Mouse (Mus musculus): ENCODE data around the gene Cd81. TPM values are rescaled to one million over a fixed set of nuclear protein-coding genes. Genes with fewer than 3 reads are reported as not detected.

The Cd81 gene
- total and polyA plus RNA-seq, 3 experiments: 105 to 133 TPM; not detected in 1

GRCm38 (mm10) chr7:143004727-143005343 lies 47.7 kb upstream of the Cd81 start, which contains the start of gene Tspan32 (continued):
- peak; percentile 96 for TF ChIP-seq MXI1 (IDR thresholded peaks at IDR 0.05; ENCODE audit: low read depth, low read length)
- no peak for TF ChIP-seq ZKSCAN1 (IDR thresholded peaks at IDR 0.05; ENCODE audit: low read depth, low read length)
- peak; percentile 99 for TF ChIP-seq MAZ (IDR thresholded peaks at IDR 0.05; ENCODE audit: low read depth, low read length)
- peak; percentile 82 for TF ChIP-seq TAL1 (IDR thresholded peaks at IDR 0.05; ENCODE audit: low read length)
- peak; percentile 74 to 95 for TF ChIP-seq EP300 (IDR thresholded peaks at IDR 0.05; ENCODE audit: low read depth in 1 of 2, low read length in 2 of 2)
- TF ChIP-seq CHD1 (IDR thresholded peaks at IDR 0.05; ENCODE audit: low read depth, low read length): peak; percentile 88; the same call in 1 of the 2 replicates

- DNase-seq (ENCODE audit: low read depth, low spot score): peak; percentile 96
- peak overlapping the region; percentile 71 to 77 for H3K4me3 ChIP-seq (ENCODE audit: control insufficient read depth in 1 of 2, insufficient read depth in 1 of 2, low read depth in 2 of 2, low read length in 2 of 2)
- H3K27me3 ChIP-seq (ENCODE audit: control insufficient read depth in 1 of 2, insufficient read depth in 2 of 2, low read length in 2 of 2): no peaks in the 10 kb centered on the region
- H3K27ac ChIP-seq (ENCODE audit: control insufficient read depth, low read depth, low read length): peak overlapping the region; percentile 100
- H3K4me1 ChIP-seq (ENCODE audit: control insufficient read depth in 1 of 2, insufficient read depth in 2 of 2, low read length in 2 of 2): peaks cover 14 to 57% of the 10 kb centered on the region in 2 experiments
- H3K9me3 ChIP-seq (replicated peaks; ENCODE audit: insufficient read depth, low read length): no peaks in the 10 kb centered on the region
- peaks cover 35% of the 10 kb centered on the region for H3K79me2 ChIP-seq (ENCODE audit: control insufficient read depth, insufficient read depth, low read length, poor library complexity)
- peak overlapping the region; percentile 88 for H3K9ac ChIP-seq (ENCODE audit: control insufficient read depth, low read depth, low read length, poor library complexity, severe bottlenecking)
- peaks cover 3 to 51% of the 10 kb centered on the region in 2 experiments for H3K36me3 ChIP-seq (ENCODE audit: control insufficient read depth in 1 of 2, insufficient read depth in 2 of 2, low read length in 2 of 2)
- TF ChIP-seq TCF12 (IDR thresholded peaks at IDR 0.05; ENCODE audit: low read depth, low read length) (peak; percentile 85), ELF1 (IDR thresholded peaks at IDR 0.05; ENCODE audit: low read depth, low read length) (peak; percentile 38; the same call in 1 of the 2 replicates), MAX (IDR thresholded peaks at IDR 0.05; ENCODE audit: low read length) (peak; percentile 47; the same call in 1 of the 2 replicates), JUND (IDR thresholded peaks at IDR 0.05; ENCODE audit: low read depth, low read length) (no peak), ZNF384 (IDR thresholded peaks at IDR 0.05; ENCODE audit: low read depth, low read length) (no peak), POLR2AphosphoS5 (IDR thresholded peaks at IDR 0.05; ENCODE audit: borderline replicate concordance, low read depth, low read length) (peak; percentile 93; the same call in 1 of the 2 replicates), ZKSCAN1 (IDR thresholded peaks at IDR 0.05; ENCODE audit: low read depth, low read length) (0 out of 2 replicates have a peak, but pooled peaks have one; percentile 37), MXI1 (IDR thresholded peaks at IDR 0.05; ENCODE audit: low read depth, low read length) (peak; percentile 90), USF2 (IDR thresholded peaks at IDR 0.05; ENCODE audit: borderline replicate concordance in 1 of 2, insufficient read depth in 1 of 2, low read depth in 1 of 2, low read length in 2 of 2) (no peak), EP300 (IDR thresholded peaks at IDR 0.05; ENCODE audit: low read depth in 1 of 2, low read length in 2 of 2) (peak; percentile 64 to 87; a peak in 3 of 4 replicates), KAT2A (conservative IDR thresholded peaks at IDR 0.05; ENCODE audit: low read depth, low read length) (no peak; the same call in 1 of the 2 replicates), MAFK (IDR thresholded peaks at IDR 0.05; ENCODE audit: borderline replicate concordance, low read depth, low read length) (0 out of 2 replicates have a peak, but pooled peaks have one; percentile 56), ETS1 (IDR thresholded peaks at IDR 0.05; ENCODE audit: low read depth, low read length) (peak; percentile 90), CHD2 (IDR thresholded peaks at IDR 0.05; ENCODE audit: low read length) (no peak), SIN3A (IDR thresholded peaks at IDR 0.05; ENCODE audit: low read length) (peak; percentile 87), ZC3H11A (IDR thresholded peaks at IDR 0.05; ENCODE audit: low read depth, low read length) (no peak), UBTF (IDR thresholded peaks at IDR 0.05; ENCODE audit: borderline replicate concordance, insufficient read depth, low read depth, low read length) (no peak), GABPA (IDR thresholded peaks at IDR 0.05; ENCODE audit: low read depth, low read length) (no peak; the same call in 1 of the 2 replicates), CHD1 (IDR thresholded peaks at IDR 0.05; ENCODE audit: low read depth, low read length) (no peak; the same call in none of the 2 replicates), MYC (IDR thresholded peaks at IDR 0.05; ENCODE audit: low read depth, low read length) (peak; percentile 17; the same call in 1 of the 2 replicates), BHLHE40 (IDR thresholded peaks at IDR 0.05; ENCODE audit: borderline replicate concordance, low read depth, low read length) (peak; percentile 8; the same call in 1 of the 2 replicates), NELFE (IDR thresholded peaks at IDR 0.05; ENCODE audit: low read depth, low read length) (peak; percentile 96), NRF1 (IDR thresholded peaks at IDR 0.05; ENCODE audit: insufficient read depth, low read depth, low read length, poor library complexity, severe bottlenecking) (no peak; the same call in 1 of the 2 replicates), POLR2AphosphoS2 (IDR thresholded peaks at IDR 0.05; ENCODE audit: low read length) (peak; percentile 92), RAD21 (IDR thresholded peaks at IDR 0.05; ENCODE audit: low read depth, low read length) (no peak; the same call in 1 of the 2 replicates), E2F4 (IDR thresholded peaks at IDR 0.05; ENCODE audit: borderline replicate concordance, low read depth, low read length) (no peak), GATA1 (IDR thresholded peaks at IDR 0.05; ENCODE audit: low read depth, low read length) (no peak), ZMIZ1 (IDR thresholded peaks at IDR 0.05; ENCODE audit: low read depth, low read length) (peak; percentile 97)
These were observed 47.0 kb upstream of the Cd81 start for GRCm38 (mm10) chr7:143005344-143006096.

All from MEL (cell line).